Mouse (Mus musculus): ENCODE measurements around the gene BC049730. TPM values are rescaled to one million over a fixed set of nuclear protein-coding genes. Genes with fewer than 3 reads are reported as not detected.
"Not testable (repeated sequence)": the region's sequence is repeated elsewhere in the genome, so short reads cannot be mapped to it uniquely, and the experiment has no call there.

BC049730 gene
- polyA plus RNA-seq (2015; fragmentation: Nextera tagmentation; extraction: Ambion mirVana): not detected in 2 replicates

DNA sequence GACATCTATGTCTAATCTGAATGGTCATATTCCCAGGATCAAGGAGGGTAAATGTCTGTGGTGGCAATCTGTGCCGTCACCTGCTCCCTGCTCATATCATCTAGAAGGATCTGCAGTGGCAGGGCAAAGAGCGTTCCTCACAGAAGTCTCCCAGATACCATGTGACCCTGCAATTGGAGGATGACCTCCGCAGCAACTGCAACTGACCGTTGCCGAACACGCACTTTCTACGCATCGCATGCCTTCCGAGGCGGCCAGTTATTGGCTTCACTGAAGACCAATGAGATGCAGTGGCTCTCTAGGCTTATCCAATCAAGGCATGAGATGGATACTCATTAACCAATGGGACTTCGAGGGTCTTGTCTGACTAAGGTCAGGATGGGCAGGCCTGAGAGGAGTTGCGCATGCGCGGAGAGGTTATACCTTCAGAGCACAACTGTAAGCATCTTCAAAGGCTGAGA is at the start of gene BC049730:
Gene BC049730 (plus strand): TSS at position 411 of the 461 bp plus-strand sequence.
- H3K9me3 ChIP-seq: no peaks in the 10 kb centered on the region
- H3K27me3 ChIP-seq (replicated peaks): no peaks in the 10 kb centered on the region
- no peak within 1 kb of the TSS for H3K27ac ChIP-seq
- no peak within 1 kb of the TSS for H3K9ac ChIP-seq
- WGBS: 93% methylated on average over 14 of the region's 14 CpGs
- no peaks in the 10 kb centered on the region for H3K4me1 ChIP-seq
- H3K4me3 ChIP-seq (replicated peaks): no peak within 1 kb of the TSS
- no peaks in the 10 kb centered on the region for H3K36me3 ChIP-seq
- no peak within 1 kb of the TSS for H3K4me2 ChIP-seq
- ATAC-seq (ENCODE audit: insufficient read depth, low FRiP score, low read depth): no peak

GRCm38 (mm10) chr7:24659737-24660357 is 49.2 kb upstream of the BC049730 start:
- no peaks in the 10 kb centered on the region for H3K4me1 ChIP-seq
- no peak for ATAC-seq (ENCODE audit: insufficient read depth, low FRiP score, low read depth)
- WGBS: 40% methylated on average over 12 of the region's 12 CpGs
- H3K36me3 ChIP-seq: no peaks in the 10 kb centered on the region
- H3K9me3 ChIP-seq: no peaks in the 10 kb centered on the region
- H3K4me2 ChIP-seq: no peak overlapping the region
- H3K27me3 ChIP-seq (replicated peaks): no peaks in the 10 kb centered on the region
- no peak overlapping the region for H3K4me3 ChIP-seq (replicated peaks)
- no peak overlapping the region for H3K27ac ChIP-seq
- H3K9ac ChIP-seq: no peak overlapping the region

DNA sequence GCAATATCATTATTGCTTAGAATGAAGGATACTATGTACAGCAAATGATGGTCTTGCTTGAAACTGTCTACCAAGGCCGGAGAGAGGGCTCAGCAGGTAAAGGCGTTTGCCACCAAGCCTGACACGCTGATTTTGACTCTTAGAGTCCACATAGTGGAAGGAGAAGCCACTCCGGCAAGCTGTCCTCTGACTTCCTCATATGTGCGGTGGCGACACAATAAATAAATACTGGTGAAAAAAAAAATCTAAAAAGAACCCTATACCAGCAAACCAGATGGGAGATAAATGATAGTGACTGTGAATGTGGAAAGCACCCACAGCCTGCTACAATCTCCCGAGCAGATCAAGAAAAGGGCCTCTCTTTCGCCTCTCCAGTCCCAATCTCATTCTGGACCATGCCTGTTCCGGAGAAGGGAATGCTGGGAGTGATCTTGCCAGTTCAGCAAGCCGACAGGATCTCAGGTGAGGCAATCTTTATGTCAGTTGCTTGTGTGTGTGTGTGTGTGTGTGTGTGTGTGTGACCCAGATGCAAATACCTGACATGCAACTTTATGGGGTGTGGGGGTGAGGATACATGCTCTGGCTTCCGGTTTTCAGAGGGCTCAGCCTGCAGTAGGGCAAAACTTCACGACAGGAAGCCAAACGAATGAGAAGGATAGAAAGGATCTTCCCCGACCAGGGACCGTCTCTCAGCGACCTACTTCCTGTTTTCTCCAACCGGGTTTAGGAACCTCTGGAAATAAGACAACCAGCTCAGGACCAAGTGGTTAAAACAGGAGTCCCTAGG is 47.7 kb upstream of the BC049730 start:
- Histone ChIP-seq H3K27ac (no peak overlapping the region), H3K9me3 (no peaks in the 10 kb centered on the region), H3K9ac (no peak overlapping the region), H3K4me2 (no peak overlapping the region), H3K27me3 (replicated peaks) (no peaks in the 10 kb centered on the region), H3K4me3 (replicated peaks) (no peak overlapping the region), H3K36me3 (no peaks in the 10 kb centered on the region), H3K4me1 (no peaks in the 10 kb centered on the region)
- 57% methylated on average over 17 of the region's 17 CpGs for WGBS
- ATAC-seq (ENCODE audit: insufficient read depth, low FRiP score, low read depth): no peak

- H3K4me1 ChIP-seq: no peaks in the 10 kb centered on the region
- H3K4me2 ChIP-seq: no peak overlapping the region
- no peak overlapping the region for H3K4me3 ChIP-seq (replicated peaks)
- no peak overlapping the region for H3K27ac ChIP-seq
- H3K27me3 ChIP-seq (replicated peaks): no peaks in the 10 kb centered on the region
- ATAC-seq (ENCODE audit: insufficient read depth, low FRiP score, low read depth): peak; percentile 19; the same call in 1 of the 2 replicates
- 13% methylated on average over 8 of the region's 8 CpGs for WGBS
- H3K9me3 ChIP-seq: no peaks in the 10 kb centered on the region
- no peaks in the 10 kb centered on the region for H3K36me3 ChIP-seq
- no peak overlapping the region for H3K9ac ChIP-seq
These were observed 46.5 kb upstream of the BC049730 start for GRCm38 (mm10) chr7:24662575-24662974.

DNA sequence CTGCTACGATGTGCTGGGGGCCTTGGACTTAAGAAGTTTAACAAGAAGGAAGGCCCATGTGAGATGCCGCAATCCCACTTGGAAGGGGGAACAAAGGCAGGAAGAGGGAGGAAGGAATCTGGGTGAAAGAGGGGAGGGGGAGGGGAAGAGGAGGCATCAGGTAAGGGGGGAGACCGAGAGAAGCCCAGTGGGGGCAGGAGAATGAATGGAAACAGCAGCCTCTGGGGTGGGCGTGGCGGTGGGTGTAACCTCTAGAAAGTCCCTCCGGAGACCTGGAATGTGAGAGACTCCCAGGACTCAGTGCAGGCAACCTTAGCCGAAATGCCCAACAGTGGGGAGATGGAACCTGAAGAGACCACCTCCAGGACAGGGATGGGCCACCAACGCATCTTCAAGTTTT is 44.7 kb upstream of the BC049730 start:
- no peak overlapping the region for H3K4me2 ChIP-seq
- H3K36me3 ChIP-seq: no peaks in the 10 kb centered on the region
- no peaks in the 10 kb centered on the region for H3K9me3 ChIP-seq
- ATAC-seq (ENCODE audit: insufficient read depth, low FRiP score, low read depth): no peak
- H3K27ac ChIP-seq: no peak overlapping the region
- no peaks in the 10 kb centered on the region for H3K27me3 ChIP-seq (replicated peaks)
- no peak overlapping the region for H3K4me3 ChIP-seq (replicated peaks)
- WGBS: 34% methylated on average over 8 of the region's 8 CpGs
- no peaks in the 10 kb centered on the region for H3K4me1 ChIP-seq
- H3K9ac ChIP-seq: no peak overlapping the region

DNA sequence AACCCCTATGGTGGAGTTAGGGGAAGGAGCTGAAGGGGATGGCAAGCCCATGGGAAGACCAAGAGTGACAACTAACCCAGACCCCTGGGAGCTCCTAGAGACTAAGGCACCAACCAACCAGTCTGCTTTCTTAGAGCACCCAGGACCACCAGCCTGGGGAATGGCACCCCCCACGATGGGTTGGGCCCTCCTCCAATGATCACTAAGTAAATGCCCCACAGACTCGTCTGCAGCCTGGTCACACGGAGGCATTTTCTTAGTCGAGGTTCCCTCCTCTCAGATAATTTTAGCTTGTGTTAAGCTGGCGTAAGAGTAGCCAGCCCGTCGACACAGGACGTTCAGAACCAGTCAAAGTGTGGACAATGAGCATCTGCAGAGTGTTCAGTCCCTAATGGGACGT is 44.1 kb upstream of the BC049730 start:
- no peak overlapping the region for H3K4me3 ChIP-seq (replicated peaks)
- no peak for ATAC-seq (ENCODE audit: insufficient read depth, low FRiP score, low read depth)
- no peaks in the 10 kb centered on the region for H3K4me1 ChIP-seq
- no peak overlapping the region for H3K4me2 ChIP-seq
- H3K36me3 ChIP-seq: no peaks in the 10 kb centered on the region
- 79% methylated on average over 9 of the region's 9 CpGs for WGBS
- H3K27me3 ChIP-seq (replicated peaks): no peaks in the 10 kb centered on the region
- no peak overlapping the region for H3K9ac ChIP-seq
- H3K27ac ChIP-seq: no peak overlapping the region
- no peaks in the 10 kb centered on the region for H3K9me3 ChIP-seq

DNA sequence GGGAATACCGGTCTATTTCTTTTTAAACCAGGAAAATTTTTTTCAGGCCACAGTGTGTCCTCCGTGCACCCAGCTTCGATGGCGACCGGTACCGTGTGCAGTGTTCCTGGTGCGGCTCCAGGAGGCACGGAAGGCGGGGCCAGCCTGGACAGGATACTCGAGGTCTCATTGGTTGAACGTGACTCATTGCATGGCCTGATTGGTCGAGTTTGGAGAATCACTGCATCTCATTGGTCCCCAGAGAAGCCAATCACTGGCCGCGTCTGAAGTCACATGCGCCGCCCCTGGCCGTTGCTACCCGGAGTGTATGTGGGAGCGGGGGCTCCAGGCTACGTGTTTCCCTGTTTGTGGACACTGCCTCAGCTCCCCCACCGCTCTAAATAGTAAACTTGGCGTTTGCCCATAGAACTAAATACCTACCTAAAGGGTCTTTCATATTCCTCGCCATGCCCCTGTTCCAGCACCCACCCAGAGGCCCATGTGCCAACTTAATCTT is 37.0 kb upstream of the BC049730 start:
- Histone ChIP-seq H3K27ac (no peak overlapping the region), H3K27me3 (replicated peaks) (no peaks in the 10 kb centered on the region), H3K4me2 (no peak overlapping the region), H3K9me3 (no peaks in the 10 kb centered on the region), H3K9ac (no peak overlapping the region), H3K4me3 (replicated peaks) (no peak overlapping the region), H3K36me3 (no peaks in the 10 kb centered on the region), H3K4me1 (no peaks in the 10 kb centered on the region)
- ATAC-seq (ENCODE audit: insufficient read depth, low FRiP score, low read depth): no peak
- whole genome bisulfite sequencing: 92% methylated on average over 23 of the region's 23 CpGs

GRCm38 (mm10) chr7:24676575-24676974 is 32.5 kb upstream of the BC049730 start, which contains the start of gene Tex101:
Gene Tex101, minus strand, starts transcription at chr7:24676675.
- H3K9me3 ChIP-seq: no peaks in the 10 kb centered on the region
- H3K4me1 ChIP-seq: no peaks in the 10 kb centered on the region
- no peak within 1 kb of the TSS for H3K9ac ChIP-seq
- H3K27me3 ChIP-seq (replicated peaks): no peaks in the 10 kb centered on the region
- no peak within 1 kb of the TSS for H3K4me3 ChIP-seq (replicated peaks)
- no peaks in the 10 kb centered on the region for H3K36me3 ChIP-seq
- H3K4me2 ChIP-seq: no peak within 1 kb of the TSS
- no peak for ATAC-seq (ENCODE audit: insufficient read depth, low FRiP score, low read depth)
- 87% methylated on average over 9 of the region's 9 CpGs for WGBS
- H3K27ac ChIP-seq: no peak within 1 kb of the TSS

- H3K27me3 ChIP-seq (replicated peaks); H3K9ac ChIP-seq; H3K36me3 ChIP-seq; H3K9me3 ChIP-seq; H3K27ac ChIP-seq; H3K4me3 ChIP-seq (replicated peaks); H3K4me2 ChIP-seq; H3K4me1 ChIP-seq; ATAC-seq (ENCODE audit: insufficient read depth, low FRiP score, low read depth): not testable (repeated sequence)
- WGBS: 66% methylated on average over 7 of the region's 7 CpGs
These were observed 24.9 kb upstream of the BC049730 start for GRCm38 (mm10) chr7:24684121-24684520.

GRCm38 (mm10) chr7:24687519-24687918 is 21.5 kb upstream of the BC049730 start:
- H3K9ac ChIP-seq; H3K4me1 ChIP-seq; H3K9me3 ChIP-seq; H3K4me3 ChIP-seq (replicated peaks); H3K27me3 ChIP-seq (replicated peaks); H3K36me3 ChIP-seq; H3K27ac ChIP-seq; H3K4me2 ChIP-seq; ATAC-seq (ENCODE audit: insufficient read depth, low FRiP score, low read depth): not testable (repeated sequence)
- 87% methylated on average over 10 of the region's 10 CpGs for WGBS

DNA sequence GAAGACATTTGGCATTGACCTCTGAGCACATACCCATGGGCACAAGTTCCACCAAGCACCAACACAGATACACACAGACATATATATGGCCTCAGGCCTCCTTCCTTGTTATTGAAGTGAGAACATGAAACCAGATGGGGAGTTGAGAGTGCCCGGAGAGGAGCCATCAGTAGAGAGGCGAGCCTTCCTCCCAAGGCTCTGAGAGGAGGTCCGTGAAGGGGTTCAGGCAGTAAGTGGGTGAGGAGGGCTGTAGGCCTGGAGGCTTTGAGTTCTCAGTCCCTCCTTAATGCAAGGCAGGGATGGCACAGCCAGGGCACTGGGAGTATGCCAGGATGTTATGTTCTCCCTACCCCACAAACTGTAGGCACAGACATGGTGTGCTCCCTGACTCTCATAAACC is 16.3 kb upstream of the BC049730 start:
- not testable (repeated sequence) for H3K4me1 ChIP-seq; H3K27me3 ChIP-seq (replicated peaks); H3K4me3 ChIP-seq (replicated peaks); H3K9ac ChIP-seq; H3K4me2 ChIP-seq; H3K9me3 ChIP-seq; H3K36me3 ChIP-seq; H3K27ac ChIP-seq; ATAC-seq (ENCODE audit: insufficient read depth, low FRiP score, low read depth)
- 84% methylated on average over 3 of the region's 3 CpGs for WGBS

GRCm38 (mm10) chr7:24697891-24698290 is 11.2 kb upstream of the BC049730 start:
- H3K9ac ChIP-seq; H3K4me1 ChIP-seq; H3K27ac ChIP-seq; ATAC-seq (ENCODE audit: insufficient read depth, low FRiP score, low read depth); H3K36me3 ChIP-seq; H3K9me3 ChIP-seq; H3K27me3 ChIP-seq (replicated peaks); H3K4me2 ChIP-seq; H3K4me3 ChIP-seq (replicated peaks): not testable (repeated sequence)
- WGBS: 91% methylated on average over 4 of the region's 4 CpGs
